ENCODE assay signal across 30 mouse cellular contexts in the genomic region with DNA sequence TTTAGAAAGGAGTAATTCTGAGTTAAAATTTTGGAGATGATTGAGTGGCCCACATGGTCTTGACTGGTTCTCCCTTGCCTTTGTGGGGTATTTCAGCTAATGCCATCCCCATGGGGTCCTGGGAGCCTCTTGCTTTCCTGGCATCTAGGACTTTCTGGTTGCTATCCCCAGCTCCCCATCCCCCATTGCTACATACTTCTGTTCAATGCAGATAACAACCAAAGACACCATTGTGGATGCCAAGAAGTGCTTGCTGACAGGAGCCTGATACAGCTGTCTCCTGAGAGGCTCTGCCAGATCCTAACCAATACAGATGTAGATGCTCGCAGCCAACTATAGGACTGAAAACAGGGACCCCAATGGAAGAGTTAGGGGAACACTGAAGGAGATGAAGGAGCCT.
DNase-seq lines count a peak whose midpoint lies in the region; ATAC-seq and TF ChIP-seq lines count a peak whose summit lies in the region.
"Had no signal": no experiment of that assay in that cellular context is flagged by ENCODE, and none has a peak within 500 bp of the region (broad histone marks: within the 10 kb centered on the region; RNA-seq: fewer than 3 reads in every experiment).

No protein-coding gene starts in this region.

- no peak overlapping the region for H3K4me3 ChIP-seq in liver, embryonic 12.5 days
- no peak overlapping the region for H3K4me3 ChIP-seq in liver, postnatal 0 days (ENCODE audit: low read depth, low read length)
- H3K4me3 ChIP-seq: heart, embryonic 12.5 days; hindbrain, embryonic 13.5 days; limb, embryonic 10.5 days; limb, embryonic 15.5 days had no signal

- intact Hi-C loops in left cerebral cortex, postnatal 14 days (cut with DNase I) = no loop called here

- H3K9ac ChIP-seq in liver, embryonic 12.5 days = no peak overlapping the region
- no peak overlapping the region for H3K9ac ChIP-seq in liver, postnatal 0 days (replicated peaks)
- H3K9ac ChIP-seq: heart, embryonic 12.5 days; hindbrain, embryonic 13.5 days; limb, embryonic 15.5 days had no signal

- WGBS in liver, embryonic 12.5 days (ENCODE audit: insufficient replicate concordance) = 33% methylated on average over 1 of the region's 1 CpGs
- 39% methylated on average over 1 of the region's 1 CpGs for WGBS in liver, postnatal 0 days (ENCODE audit: insufficient replicate concordance)

- H3K9me3 ChIP-seq in liver, embryonic 12.5 days (replicated peaks) = no peaks in the 10 kb centered on the region
- H3K9me3 ChIP-seq in liver, postnatal 0 days (ENCODE audit: low read length) = no peaks in the 10 kb centered on the region
- H3K9me3 ChIP-seq: heart, embryonic 12.5 days; hindbrain, embryonic 13.5 days; limb, embryonic 10.5 days; limb, embryonic 15.5 days had no signal

- no peak for TF ChIP-seq CTCF in liver, postnatal 0 days (IDR thresholded peaks at IDR 0.05; ENCODE audit: low read depth)

- H3K4me2 ChIP-seq in liver, embryonic 12.5 days = no peak overlapping the region
- no peak overlapping the region for H3K4me2 ChIP-seq in liver, postnatal 0 days (ENCODE audit: low read depth, low read length)
- H3K4me2 ChIP-seq: heart, embryonic 12.5 days; hindbrain, embryonic 13.5 days; limb, embryonic 15.5 days had no signal

- no peaks in the 10 kb centered on the region for H3K27me3 ChIP-seq in liver, embryonic 12.5 days (replicated peaks)
- no peaks in the 10 kb centered on the region for H3K27me3 ChIP-seq in liver, postnatal 0 days (ENCODE audit: insufficient read depth, low read length)
- H3K27me3 ChIP-seq: heart, embryonic 12.5 days; hindbrain, embryonic 13.5 days; limb, embryonic 15.5 days had no signal

- peak; percentile 76 for TF ChIP-seq EP300 in liver, postnatal 0 days (IDR thresholded peaks at IDR 0.05; ENCODE audit: low read depth)

- peak; percentile 90 for ATAC-seq in liver, embryonic 12.5 days
- ATAC-seq in liver, postnatal 0 days = peak; percentile 79
- ATAC-seq: forebrain, embryonic 14.5 days; intestine, embryonic 16.5 days; midbrain, embryonic 16.5 days had no signal

- no peak overlapping the region for H3K27ac ChIP-seq in liver, embryonic 12.5 days
- no peak overlapping the region for H3K27ac ChIP-seq in liver, postnatal 0 days (ENCODE audit: low read depth)
- H3K27ac ChIP-seq: hindbrain, embryonic 13.5 days; kidney, postnatal 0 days; limb, embryonic 10.5 days; limb, embryonic 15.5 days; stomach, postnatal 0 days had no signal

- H3K36me3 ChIP-seq in liver, embryonic 12.5 days = no peaks in the 10 kb centered on the region
- H3K36me3 ChIP-seq in liver, postnatal 0 days (replicated peaks; ENCODE audit: insufficient read depth, low read length) = no peaks in the 10 kb centered on the region
- H3K36me3 ChIP-seq: heart, embryonic 12.5 days; hindbrain, embryonic 13.5 days; limb, embryonic 10.5 days; limb, embryonic 15.5 days had no signal

- peak; percentile 16 for DNase-seq in spleen, adult 12 weeks (ENCODE audit: low spot score)
- DNase-seq in spleen, postnatal 4 days (ENCODE audit: low spot score in 2 of 2) = no peak
- DNase-seq in liver, postnatal 0 days = no peak
- DNase-seq in embryo, embryonic 9.5 days (ENCODE audit: extremely low spot score) = no peak
- no peak for DNase-seq in gastrocnemius, adult 8-10 months (ENCODE audit: low spot score in 2 of 2)
- DNase-seq in left cerebral cortex, postnatal 14 days (ENCODE audit: low spot score in 2 of 2) = no peak
- DNase-seq: adrenal gland, postnatal 36 days; cerebellum, adult 11 months; cerebellum, adult 9-10 months; gastrocnemius, postnatal 25 days; heart, adult 18-20 months; heart, postnatal 4 days; kidney, adult 8-10 months; kidney, postnatal 4 days; layer of hippocampus, postnatal 36 days; lung, postnatal 36 days; right cerebral cortex, postnatal 25 days; spleen, adult 18-20 months; thymus, adult 18-20 months; thymus, postnatal 25 days had no signal

- peaks cover 14% of the 10 kb centered on the region for H3K4me1 ChIP-seq in liver, embryonic 12.5 days
- H3K4me1 ChIP-seq in liver, postnatal 0 days (ENCODE audit: insufficient read depth) = no peaks in the 10 kb centered on the region
- H3K4me1 ChIP-seq: hindbrain, embryonic 13.5 days; limb, embryonic 10.5 days; limb, embryonic 15.5 days had no signal
